Mouse (Mus musculus) liver, embryonic 15.5 days (tissue): ENCODE results near the gene Usp35. TPM values are rescaled to one million over a fixed set of nuclear protein-coding genes. Genes with fewer than 3 reads are reported as not detected.

Experiments used
- ATAC-seq: fragments of 200-750 bp; cut with Nextera tagmentation; 2 replicates; pipeline ENCODE4 v1.8.0; 2017; ENCODE audit warnings: moderate number of reproducible peaks, mild to moderate bottlenecking, moderate library complexity; ENCODE audit not compliant: insufficient read depth
- H3K27ac ChIP-seq: fragments of 300-500 bp; sonication (generic); replicated peaks from 2 replicates; pipeline ENCODE4 v1.5.1; 2015; ENCODE audit warnings: mild to moderate bottlenecking, inconsistent platforms
- H3K27me3 ChIP-seq: fragments of 300-500 bp; sonication (generic); 2 replicates; pipeline ENCODE4 v1.6.1; 2015; ENCODE audit warnings: mild to moderate bottlenecking, inconsistent platforms
- H3K36me3 ChIP-seq: fragments of 300-500 bp; sonication (generic); replicated peaks from 2 replicates; pipeline ENCODE4 v1.6.1; 2015; ENCODE audit warnings: moderate library complexity, mild to moderate bottlenecking, inconsistent platforms
- H3K4me1 ChIP-seq: fragments of 300-500 bp; sonication (generic); replicated peaks from 2 replicates; pipeline ENCODE4 v1.6.1; 2015; ENCODE audit warnings: inconsistent platforms
- H3K4me2 ChIP-seq: fragments of 300-500 bp; sonication (generic); 2 replicates; pipeline ENCODE4 v1.6.1; 2015; ENCODE audit warnings: moderate library complexity, mild to moderate bottlenecking, inconsistent platforms
- H3K4me3 ChIP-seq: fragments of 300-500 bp; sonication (generic); replicated peaks from 2 replicates; pipeline ENCODE4 v1.5.1; 2015; ENCODE audit warnings: mild to moderate bottlenecking, inconsistent platforms
- H3K9ac ChIP-seq: fragments of 300-500 bp; sonication (generic); 2 replicates; pipeline ENCODE4 v1.6.1; 2015; ENCODE audit warnings: moderate library complexity, mild to moderate bottlenecking, inconsistent platforms
- H3K9me3 ChIP-seq: fragments of 300-500 bp; sonication (generic); replicated peaks from 2 replicates; pipeline ENCODE4 v1.6.1; 2016; ENCODE audit warnings: inconsistent platforms
- WGBS: fragments of 180-500 bp; shearing (Covaris S2); methylation state at CpG from one replicate; pipeline ENCODE4 v1.1.7; 2015; ENCODE audit warnings: mixed read lengths; ENCODE audit not compliant: insufficient replicate concordance; 5-methylcytosine and 5-hydroxymethylcytosine counted together
- polyA plus RNA-seq: library from polyadenylated mRNA; unstranded; fragments of >200 nt; fragmentation: Nextera tagmentation; extraction: Ambion mirVana; gene quantifications from 2 replicates; pipeline ENCODE4 v1.2.1, GENCODE M21; 2015

The Usp35 gene
- polyA plus RNA-seq, 1 experiment from 2014 or later = 0.07 TPM

DNA sequence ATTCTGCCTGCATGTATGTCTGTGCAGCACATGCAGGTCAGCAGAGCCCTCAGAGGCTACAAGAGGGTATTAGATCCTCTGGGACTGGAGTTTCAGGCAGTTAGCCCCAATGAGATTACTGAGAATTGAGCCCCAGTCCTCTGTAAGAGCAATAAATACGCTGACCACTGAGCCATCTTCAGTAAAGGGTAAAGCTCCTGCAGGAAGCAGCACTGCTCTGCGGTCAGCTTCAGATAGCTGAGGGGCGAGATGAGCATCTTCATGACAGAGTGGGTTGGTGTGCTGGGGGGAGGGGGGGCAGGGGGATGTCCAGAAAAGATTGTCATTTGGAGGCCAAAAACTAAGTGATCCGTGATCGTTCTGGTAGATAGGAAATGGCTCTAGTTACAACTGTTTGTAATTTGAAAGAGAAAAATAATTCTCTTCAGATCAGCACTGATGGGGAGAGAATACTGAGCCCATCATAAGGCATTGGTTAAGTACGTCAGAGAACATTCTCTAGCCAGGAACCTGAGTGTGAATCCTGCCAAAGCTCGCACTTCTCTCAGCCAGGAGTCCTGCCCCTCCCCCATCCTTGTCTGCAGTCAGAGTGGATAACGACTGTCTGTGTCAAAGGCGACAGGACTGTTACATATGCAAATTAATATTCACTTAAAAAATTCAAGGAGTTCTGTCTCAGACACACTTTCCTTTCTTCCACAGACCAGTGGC is 14.4 kb upstream of the Usp35 start:
- H3K27ac ChIP-seq = no peak overlapping the region
- peak; percentile 33; the same call in 1 of the 2 replicates for ATAC-seq

DNA sequence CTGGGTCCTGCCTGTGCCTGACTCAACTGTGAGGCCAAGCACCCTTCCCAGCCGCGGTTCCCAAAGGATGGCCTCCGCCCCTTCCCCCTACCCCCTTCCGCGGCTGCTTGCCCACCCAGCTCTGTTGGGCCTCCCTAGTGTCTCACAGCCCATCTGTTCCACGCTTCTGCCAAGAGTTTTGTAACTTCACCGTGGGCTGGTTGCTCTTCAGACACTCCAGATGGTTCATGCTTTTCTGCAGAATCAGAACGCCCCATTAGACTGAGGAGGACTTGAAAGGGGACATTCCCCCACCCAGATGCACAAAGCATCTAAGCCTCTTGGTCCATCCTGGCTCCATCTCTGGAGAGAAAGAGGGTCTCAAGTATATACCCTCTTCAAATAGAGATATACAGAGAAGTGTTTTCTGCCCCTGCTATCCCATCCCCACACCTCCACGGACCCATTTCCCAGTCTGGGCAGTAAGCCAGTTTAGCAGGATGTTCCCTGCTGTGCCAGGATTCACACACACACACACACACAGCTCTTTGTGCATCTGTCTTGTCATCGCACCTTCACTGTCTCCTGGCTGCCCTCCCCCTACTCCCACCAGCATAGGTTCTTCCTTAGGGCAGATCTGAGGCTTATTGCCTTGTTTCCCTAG is 13.5 kb upstream of the Usp35 start:
- Histone ChIP-seq H3K9me3 (no peaks in the 10 kb centered on the region), H3K36me3 (no peaks in the 10 kb centered on the region), H3K9ac (no peak overlapping the region), H3K27ac (no peak overlapping the region), H3K27me3 (no peaks in the 10 kb centered on the region), H3K4me3 (no peak overlapping the region), H3K4me1 (peaks cover 21% of the 10 kb centered on the region), H3K4me2 (no peak overlapping the region)
- 64% methylated on average over 10 of the region's 10 CpGs for WGBS
- ATAC-seq = no peak

More for the DNA sequence above, 14.4 kb upstream of the Usp35 start:
- no peaks in the 10 kb centered on the region for H3K9me3 ChIP-seq
- WGBS = 50% methylated on average over 9 of the region's 9 CpGs
- H3K4me3 ChIP-seq = no peak overlapping the region
- H3K4me2 ChIP-seq = peak overlapping the region; percentile 23; the same call in 1 of the 2 replicates
- H3K9ac ChIP-seq = 0 out of 2 replicates have a peak overlapping the region, but pooled peaks have one; percentile 4
- H3K27me3 ChIP-seq = no peaks in the 10 kb centered on the region
- H3K4me1 ChIP-seq = peaks cover 15% of the 10 kb centered on the region
- H3K36me3 ChIP-seq = no peaks in the 10 kb centered on the region

DNA sequence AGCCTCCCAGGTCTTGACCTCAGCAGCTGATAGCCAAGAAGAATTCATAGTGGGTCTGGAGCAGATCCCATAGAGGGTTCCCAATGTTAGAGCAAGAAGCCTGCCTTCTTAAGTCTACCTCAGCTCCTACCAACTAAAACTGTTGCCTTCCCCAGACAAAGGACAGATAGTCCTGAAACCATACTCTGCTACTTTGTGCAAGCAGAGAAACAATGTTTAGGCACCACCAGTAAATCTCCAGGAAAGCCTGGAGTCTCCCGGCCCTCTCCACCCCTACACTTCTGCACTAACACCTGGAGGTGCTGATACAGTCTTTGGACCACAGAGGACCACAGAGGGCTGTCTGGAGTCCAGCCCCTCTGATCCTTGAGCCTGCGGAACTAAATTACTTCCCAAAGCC is 12.8 kb upstream of the Usp35 start:
- ATAC-seq = no peak
- Histone ChIP-seq H3K27ac (no peak overlapping the region), H3K4me2 (no peak overlapping the region), H3K27me3 (no peaks in the 10 kb centered on the region), H3K9ac (no peak overlapping the region), H3K4me3 (no peak overlapping the region), H3K36me3 (no peaks in the 10 kb centered on the region), H3K9me3 (no peaks in the 10 kb centered on the region), H3K4me1 (peaks cover 21% of the 10 kb centered on the region)
- 77% methylated on average over 2 of the region's 2 CpGs for WGBS

- H3K4me2 ChIP-seq = no peak overlapping the region
- H3K4me1 ChIP-seq = peaks cover 25% of the 10 kb centered on the region
- no peak overlapping the region for H3K9ac ChIP-seq
- no peaks in the 10 kb centered on the region for H3K9me3 ChIP-seq
- WGBS = 43% methylated on average over 2 of the region's 2 CpGs
- H3K27ac ChIP-seq = no peak overlapping the region
- H3K36me3 ChIP-seq = no peaks in the 10 kb centered on the region
- ATAC-seq = no peak
- no peak overlapping the region for H3K4me3 ChIP-seq
- no peaks in the 10 kb centered on the region for H3K27me3 ChIP-seq
These were observed 11.1 kb upstream of the Usp35 start for GRCm38 (mm10) chr7:97342961-97343360.

GRCm38 (mm10) chr7:97340907-97341849 is 9.4 kb upstream of the Usp35 start:
- H3K9ac ChIP-seq = no peak overlapping the region
- H3K36me3 ChIP-seq = no peaks in the 10 kb centered on the region
- 41% methylated on average over 18 of the region's 18 CpGs for WGBS
- no peak overlapping the region for H3K4me2 ChIP-seq
- H3K4me1 ChIP-seq = peaks cover 24% of the 10 kb centered on the region
- no peak overlapping the region for H3K27ac ChIP-seq
- no peak for ATAC-seq
- no peaks in the 10 kb centered on the region for H3K27me3 ChIP-seq
- no peaks in the 10 kb centered on the region for H3K9me3 ChIP-seq
- no peak overlapping the region for H3K4me3 ChIP-seq

GRCm38 (mm10) chr7:97339623-97340022 is 7.8 kb upstream of the Usp35 start:
- Histone ChIP-seq H3K9ac (no peak overlapping the region), H3K27me3 (no peaks in the 10 kb centered on the region), H3K27ac (no peak overlapping the region), H3K36me3 (no peaks in the 10 kb centered on the region), H3K4me3 (no peak overlapping the region), H3K4me1 (peaks cover 24% of the 10 kb centered on the region), H3K4me2 (no peak overlapping the region), H3K9me3 (no peaks in the 10 kb centered on the region)
- no peak for ATAC-seq
- 82% methylated on average over 7 of the region's 7 CpGs for WGBS

GRCm38 (mm10) chr7:97338593-97338992 is 6.8 kb upstream of the Usp35 start:
- Histone ChIP-seq H3K9me3 (no peaks in the 10 kb centered on the region), H3K4me2 (no peak overlapping the region), H3K36me3 (no peaks in the 10 kb centered on the region), H3K9ac (no peak overlapping the region), H3K27me3 (no peaks in the 10 kb centered on the region), H3K27ac (no peak overlapping the region), H3K4me1 (peaks cover 24% of the 10 kb centered on the region), H3K4me3 (no peak overlapping the region)
- WGBS = 58% methylated on average over 4 of the region's 4 CpGs
- ATAC-seq = peak; percentile 60; the same call in 1 of the 2 replicates

DNA sequence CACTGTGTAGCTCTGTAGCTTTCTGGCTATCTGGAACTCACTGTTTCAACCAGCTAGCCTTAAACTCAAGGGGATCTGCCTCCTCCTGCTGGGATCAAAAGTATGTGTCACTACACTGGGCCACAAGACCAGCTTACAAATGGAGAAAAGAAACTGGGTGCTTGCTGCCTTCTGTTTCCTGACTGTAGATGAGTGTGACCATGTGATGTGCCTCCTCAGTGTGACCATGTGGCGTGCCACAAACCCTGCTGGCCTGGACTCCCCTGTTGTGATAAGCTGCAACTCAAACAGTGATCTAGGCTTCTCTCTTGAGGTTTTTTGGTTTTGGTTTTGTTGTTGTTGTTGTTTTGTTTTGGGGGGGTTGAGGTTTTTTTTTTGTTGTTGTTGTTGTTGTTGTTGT is 4.9 kb upstream of the Usp35 start:
- H3K9me3 ChIP-seq = no peaks in the 10 kb centered on the region
- WGBS = 38% methylated on average over 1 of the region's 1 CpGs
- no peak overlapping the region for H3K4me2 ChIP-seq
- no peak overlapping the region for H3K27ac ChIP-seq
- no peak overlapping the region for H3K9ac ChIP-seq
- H3K36me3 ChIP-seq = no peaks in the 10 kb centered on the region
- peaks cover 34% of the 10 kb centered on the region for H3K4me1 ChIP-seq
- no peaks in the 10 kb centered on the region for H3K27me3 ChIP-seq
- no peak overlapping the region for H3K4me3 ChIP-seq
- ATAC-seq = no peak

GRCm38 (mm10) chr7:97334406-97334805 is 2.6 kb upstream of the Usp35 start:
- Histone ChIP-seq H3K4me3 (no peak overlapping the region), H3K4me1 (peaks cover 33% of the 10 kb centered on the region), H3K36me3 (no peaks in the 10 kb centered on the region), H3K4me2 (no peak overlapping the region), H3K9me3 (no peaks in the 10 kb centered on the region), H3K27ac (no peak overlapping the region), H3K27me3 (peaks cover 5% of the 10 kb centered on the region; the same call in 1 of the 2 replicates), H3K9ac (no peak overlapping the region)
- ATAC-seq = no peak
- 59% methylated on average over 2 of the region's 2 CpGs for WGBS

GRCm38 (mm10) chr7:97333113-97333898 is 1.5 kb upstream of the Usp35 start:
- Histone ChIP-seq H3K4me3 (peak overlapping the region; percentile 70; the same call in 1 of the 2 replicates), H3K4me1 (peaks cover 32% of the 10 kb centered on the region), H3K27ac (no peak overlapping the region), H3K4me2 (peak overlapping the region; percentile 90), H3K9ac (no peak overlapping the region), H3K27me3 (peaks cover 10% of the 10 kb centered on the region; the same call in 1 of the 2 replicates), H3K36me3 (no peaks in the 10 kb centered on the region), H3K9me3 (no peaks in the 10 kb centered on the region)
- 48% methylated on average over 6 of the region's 6 CpGs for WGBS
- ATAC-seq = no peak
